Mouse (Mus musculus): Measurements from ENCODE around the gene Txndc12. TPM values are rescaled to one million over a fixed set of nuclear protein-coding genes. Genes with fewer than 3 reads are reported as not detected.

The Txndc12 gene
- polyA plus RNA-seq, 1 experiment from 2014 or later, result 52.3 TPM

GRCm38 (mm10) chr4:108803535-108803934 lies 30.9 kb upstream of the Txndc12 start:
- no peak overlapping the region for H3K9ac ChIP-seq (ENCODE audit: low read depth, low read length)
- no peak for TF ChIP-seq CTCF (IDR thresholded peaks at IDR 0.05; ENCODE audit: low read depth)
- no peaks in the 10 kb centered on the region for H3K4me1 ChIP-seq (replicated peaks; ENCODE audit: control insufficient read depth, insufficient read depth, low read length)
- H3K27me3 ChIP-seq (replicated peaks; ENCODE audit: control insufficient read depth, insufficient read depth, low read length), result no peaks in the 10 kb centered on the region
- no peaks in the 10 kb centered on the region for H3K36me3 ChIP-seq (ENCODE audit: control insufficient read depth, insufficient read depth)
- H3K27ac ChIP-seq (ENCODE audit: low read depth, low read length), result no peak overlapping the region
- 86% methylated on average over 2 of the region's 2 CpGs for WGBS
- no peak overlapping the region for H3K4me2 ChIP-seq (replicated peaks; ENCODE audit: low read depth)
- H3K9me3 ChIP-seq (ENCODE audit: control insufficient read depth), result no peaks in the 10 kb centered on the region
- ATAC-seq, result no peak
- no peak overlapping the region for H3K4me3 ChIP-seq (ENCODE audit: low read depth, low read length)

GRCm38 (mm10) chr4:108811142-108811541 lies 23.3 kb upstream of the Txndc12 start:
- no peaks in the 10 kb centered on the region for H3K27me3 ChIP-seq (replicated peaks; ENCODE audit: control insufficient read depth, insufficient read depth, low read length)
- H3K4me2 ChIP-seq (replicated peaks; ENCODE audit: low read depth), result no peak overlapping the region
- no peaks in the 10 kb centered on the region for H3K9me3 ChIP-seq (ENCODE audit: control insufficient read depth)
- no peak for ATAC-seq
- no peaks in the 10 kb centered on the region for H3K4me1 ChIP-seq (replicated peaks; ENCODE audit: control insufficient read depth, insufficient read depth, low read length)
- H3K27ac ChIP-seq (ENCODE audit: low read depth, low read length), result no peak overlapping the region
- H3K4me3 ChIP-seq (ENCODE audit: low read depth, low read length), result no peak overlapping the region
- no peak overlapping the region for H3K9ac ChIP-seq (ENCODE audit: low read depth, low read length)
- WGBS, result 66% methylated on average over 4 of the region's 4 CpGs
- no peak for TF ChIP-seq CTCF (IDR thresholded peaks at IDR 0.05; ENCODE audit: low read depth)
- H3K36me3 ChIP-seq (ENCODE audit: control insufficient read depth, insufficient read depth), result peaks cover 6% of the 10 kb centered on the region

- TF ChIP-seq CTCF (IDR thresholded peaks at IDR 0.05; ENCODE audit: low read depth), result no peak
- no peak for ATAC-seq
- Histone ChIP-seq H3K4me3 (ENCODE audit: low read depth, low read length) (no peak overlapping the region), H3K27me3 (replicated peaks; ENCODE audit: control insufficient read depth, insufficient read depth, low read length) (no peaks in the 10 kb centered on the region), H3K9ac (ENCODE audit: low read depth, low read length) (no peak overlapping the region), H3K27ac (ENCODE audit: low read depth, low read length) (no peak overlapping the region), H3K9me3 (ENCODE audit: control insufficient read depth) (no peaks in the 10 kb centered on the region), H3K4me1 (replicated peaks; ENCODE audit: control insufficient read depth, insufficient read depth, low read length) (no peaks in the 10 kb centered on the region), H3K4me2 (replicated peaks; ENCODE audit: low read depth) (no peak overlapping the region), H3K36me3 (ENCODE audit: control insufficient read depth, insufficient read depth) (peaks cover 6% of the 10 kb centered on the region)
- 78% methylated on average over 6 of the region's 6 CpGs for WGBS
Measured at GRCm38 (mm10) chr4:108811550-108811949, 22.9 kb upstream of the Txndc12 start.

GRCm38 (mm10) chr4:108825677-108826076 lies 8.7 kb upstream of the Txndc12 start:
- H3K9ac ChIP-seq (ENCODE audit: low read depth, low read length), result no peak overlapping the region
- ATAC-seq, result no peak
- H3K27me3 ChIP-seq (replicated peaks; ENCODE audit: control insufficient read depth, insufficient read depth, low read length), result no peaks in the 10 kb centered on the region
- H3K27ac ChIP-seq (ENCODE audit: low read depth, low read length), result no peak overlapping the region
- no peaks in the 10 kb centered on the region for H3K4me1 ChIP-seq (replicated peaks; ENCODE audit: control insufficient read depth, insufficient read depth, low read length)
- no peak overlapping the region for H3K4me3 ChIP-seq (ENCODE audit: low read depth, low read length)
- no peaks in the 10 kb centered on the region for H3K9me3 ChIP-seq (ENCODE audit: control insufficient read depth)
- WGBS, result 95% methylated on average over 3 of the region's 3 CpGs
- no peak for TF ChIP-seq CTCF (IDR thresholded peaks at IDR 0.05; ENCODE audit: low read depth)
- H3K36me3 ChIP-seq (ENCODE audit: control insufficient read depth, insufficient read depth), result peaks cover 60% of the 10 kb centered on the region
- no peak overlapping the region for H3K4me2 ChIP-seq (replicated peaks; ENCODE audit: low read depth)

GRCm38 (mm10) chr4:108826096-108826495 lies 8.3 kb upstream of the Txndc12 start:
- Histone ChIP-seq H3K27me3 (replicated peaks; ENCODE audit: control insufficient read depth, insufficient read depth, low read length) (no peaks in the 10 kb centered on the region), H3K9ac (ENCODE audit: low read depth, low read length) (no peak overlapping the region), H3K4me3 (ENCODE audit: low read depth, low read length) (no peak overlapping the region), H3K36me3 (ENCODE audit: control insufficient read depth, insufficient read depth) (peaks cover 56% of the 10 kb centered on the region), H3K27ac (ENCODE audit: low read depth, low read length) (no peak overlapping the region), H3K9me3 (ENCODE audit: control insufficient read depth) (no peaks in the 10 kb centered on the region), H3K4me1 (replicated peaks; ENCODE audit: control insufficient read depth, insufficient read depth, low read length) (no peaks in the 10 kb centered on the region), H3K4me2 (replicated peaks; ENCODE audit: low read depth) (no peak overlapping the region)
- WGBS, result 78% methylated on average over 1 of the region's 1 CpGs
- no peak for ATAC-seq
- TF ChIP-seq CTCF (IDR thresholded peaks at IDR 0.05; ENCODE audit: low read depth), result no peak

- 86% methylated on average over 2 of the region's 2 CpGs for WGBS
- no peak overlapping the region for H3K4me2 ChIP-seq (replicated peaks; ENCODE audit: low read depth)
- H3K9ac ChIP-seq (ENCODE audit: low read depth, low read length), result no peak overlapping the region
- H3K4me1 ChIP-seq (replicated peaks; ENCODE audit: control insufficient read depth, insufficient read depth, low read length), result no peaks in the 10 kb centered on the region
- H3K27me3 ChIP-seq (replicated peaks; ENCODE audit: control insufficient read depth, insufficient read depth, low read length), result no peaks in the 10 kb centered on the region
- peaks cover 51% of the 10 kb centered on the region for H3K36me3 ChIP-seq (ENCODE audit: control insufficient read depth, insufficient read depth)
- TF ChIP-seq CTCF (IDR thresholded peaks at IDR 0.05; ENCODE audit: low read depth), result no peak
- no peak for ATAC-seq
- no peak overlapping the region for H3K27ac ChIP-seq (ENCODE audit: low read depth, low read length)
- H3K4me3 ChIP-seq (ENCODE audit: low read depth, low read length), result no peak overlapping the region
- no peaks in the 10 kb centered on the region for H3K9me3 ChIP-seq (ENCODE audit: control insufficient read depth)
Measured at GRCm38 (mm10) chr4:108826643-108827042, 7.8 kb upstream of the Txndc12 start.

GRCm38 (mm10) chr4:108830698-108831097 lies 3.7 kb upstream of the Txndc12 start:
- 71% methylated on average over 1 of the region's 1 CpGs for WGBS
- no peak overlapping the region for H3K4me2 ChIP-seq (replicated peaks; ENCODE audit: low read depth)

More at GRCm38 (mm10) chr4:108830698-108831097, 3.7 kb upstream of the Txndc12 start:
- no peak overlapping the region for H3K4me3 ChIP-seq (ENCODE audit: low read depth, low read length)
- H3K4me1 ChIP-seq (replicated peaks; ENCODE audit: control insufficient read depth, insufficient read depth, low read length), result no peaks in the 10 kb centered on the region
- ATAC-seq, result no peak
- TF ChIP-seq CTCF (IDR thresholded peaks at IDR 0.05; ENCODE audit: low read depth), result no peak
- H3K27me3 ChIP-seq (replicated peaks; ENCODE audit: control insufficient read depth, insufficient read depth, low read length), result no peaks in the 10 kb centered on the region
- H3K9ac ChIP-seq (ENCODE audit: low read depth, low read length), result no peak overlapping the region
- no peak overlapping the region for H3K27ac ChIP-seq (ENCODE audit: low read depth, low read length)
- no peaks in the 10 kb centered on the region for H3K9me3 ChIP-seq (ENCODE audit: control insufficient read depth)
- H3K36me3 ChIP-seq (ENCODE audit: control insufficient read depth, insufficient read depth), result peaks cover 24% of the 10 kb centered on the region
